Mouse (Mus musculus) layer of hippocampus, postnatal 14 days (tissue): ENCODE data around the gene Pi4ka. TPM values are rescaled to one million over a fixed set of nuclear protein-coding genes. Genes with fewer than 3 reads are reported as not detected.

Experiments used
- DNase-seq, 2 experiments: peaks; one replicate each; pipeline ENCODE4 v3.0.0; 2021 to 2022; ENCODE audit warnings: low spot score in 2 of 2, mixed read lengths in 1 of 2
- total RNA-seq, 2 experiments: library from RNA; stranded (reverse); gene quantifications; 2 replicates each; pipeline ENCODE4 v1.2.3; 2021

Gene Pi4ka
- total RNA-seq, 2 experiments from 2014 or later: 222 to 236 TPM

DNA sequence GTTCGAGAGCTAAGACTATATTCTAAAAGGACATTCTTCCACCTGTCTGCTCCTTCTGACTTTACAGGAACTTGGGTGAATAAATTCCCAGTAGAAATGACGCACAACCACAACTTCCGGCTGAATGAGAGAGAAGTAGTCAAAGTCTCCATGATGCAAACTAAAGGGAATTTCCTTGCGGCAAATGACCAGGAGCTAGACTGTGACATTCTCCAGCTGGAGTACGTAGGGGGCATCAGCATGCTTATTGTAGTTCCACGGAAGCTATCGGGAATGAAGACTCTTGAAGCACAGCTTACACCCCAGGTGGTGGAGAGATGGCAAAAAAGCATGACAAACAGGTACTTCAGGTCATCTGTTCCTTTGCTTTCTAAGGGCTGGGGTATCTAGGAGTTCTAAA, 66.4 kb downstream of the Pi4ka start:
- no peak for DNase-seq

DNA sequence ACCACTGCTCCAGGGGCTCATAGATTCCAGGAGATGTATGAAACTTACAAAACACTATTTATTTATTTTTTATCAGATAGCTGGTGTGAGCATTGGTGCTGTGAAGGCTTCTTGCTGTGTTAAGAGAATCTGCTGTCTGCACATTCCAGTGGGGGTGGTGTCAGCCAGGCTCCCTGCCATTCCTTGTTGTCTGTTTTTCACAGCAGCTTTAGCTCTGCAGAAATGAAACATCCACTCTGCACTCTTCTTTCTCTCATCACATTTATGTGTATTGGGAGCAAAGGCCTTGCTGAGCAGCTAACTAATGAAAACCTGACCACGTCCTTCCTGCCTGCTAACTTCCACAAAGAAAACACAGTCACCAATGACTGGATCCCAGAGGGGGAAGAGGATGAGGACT, 70.0 kb downstream of the Pi4ka start:
- no peak for DNase-seq

DNA sequence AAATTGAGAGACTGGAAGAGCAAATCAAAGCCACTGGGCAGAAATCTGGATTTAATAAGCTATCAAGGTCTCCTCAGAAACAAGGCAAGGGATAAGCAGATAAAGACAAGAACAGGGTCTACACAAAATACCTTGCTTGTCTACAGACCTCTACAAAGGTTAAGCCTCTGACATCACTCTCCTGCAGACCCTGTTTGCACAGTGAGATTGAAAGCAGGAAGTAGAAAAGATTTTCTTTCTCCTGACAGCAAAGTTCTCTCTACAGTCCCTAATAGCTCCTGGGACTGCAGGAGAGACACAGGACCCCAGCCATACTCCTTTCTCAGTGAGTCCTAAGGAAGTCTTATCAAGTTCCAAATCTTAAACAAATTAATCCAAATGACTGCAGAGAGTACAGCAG, 71.5 kb downstream of the Pi4ka start:
- DNase-seq: no peak

DNA sequence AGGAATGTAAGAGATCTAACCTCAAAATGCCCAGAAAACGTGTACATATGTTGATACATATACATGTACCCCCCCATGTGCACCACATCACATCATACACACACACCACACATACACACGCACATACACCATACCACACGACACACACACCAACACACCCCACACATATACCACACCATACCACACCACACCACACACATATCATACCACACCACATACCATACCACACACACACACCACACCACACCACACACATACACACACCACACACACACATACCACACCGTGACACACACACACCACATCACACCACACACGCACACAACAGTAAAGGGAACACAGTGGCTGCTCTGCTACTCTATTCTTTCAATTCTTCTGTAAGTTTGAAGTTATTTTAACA, 74.3 kb downstream of the Pi4ka start:
- no peak for DNase-seq

DNA sequence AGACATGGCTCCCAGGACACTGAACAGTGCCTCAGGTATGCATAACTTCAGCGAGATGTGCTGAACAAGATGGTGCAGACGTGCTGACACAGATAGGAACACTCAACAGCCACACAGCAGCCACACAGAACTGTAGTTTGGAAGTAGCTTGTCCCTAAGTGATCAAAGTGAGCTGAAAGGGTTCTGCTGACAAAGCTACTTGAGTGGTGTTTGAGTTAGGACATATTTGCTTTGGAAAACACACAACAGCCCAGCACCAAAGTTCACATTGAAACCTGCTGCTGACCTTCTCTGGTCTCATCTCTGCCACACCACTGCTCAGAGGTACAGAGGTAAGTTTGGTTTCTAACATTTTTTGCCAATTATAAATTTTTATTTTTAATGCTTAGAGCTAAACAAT, 75.0 kb downstream of the Pi4ka start, which contains the start of gene Serpind1:
Serpind1 (plus strand) TSS at position 256 of the 400 bp plus-strand sequence.
- no peak for DNase-seq

DNA sequence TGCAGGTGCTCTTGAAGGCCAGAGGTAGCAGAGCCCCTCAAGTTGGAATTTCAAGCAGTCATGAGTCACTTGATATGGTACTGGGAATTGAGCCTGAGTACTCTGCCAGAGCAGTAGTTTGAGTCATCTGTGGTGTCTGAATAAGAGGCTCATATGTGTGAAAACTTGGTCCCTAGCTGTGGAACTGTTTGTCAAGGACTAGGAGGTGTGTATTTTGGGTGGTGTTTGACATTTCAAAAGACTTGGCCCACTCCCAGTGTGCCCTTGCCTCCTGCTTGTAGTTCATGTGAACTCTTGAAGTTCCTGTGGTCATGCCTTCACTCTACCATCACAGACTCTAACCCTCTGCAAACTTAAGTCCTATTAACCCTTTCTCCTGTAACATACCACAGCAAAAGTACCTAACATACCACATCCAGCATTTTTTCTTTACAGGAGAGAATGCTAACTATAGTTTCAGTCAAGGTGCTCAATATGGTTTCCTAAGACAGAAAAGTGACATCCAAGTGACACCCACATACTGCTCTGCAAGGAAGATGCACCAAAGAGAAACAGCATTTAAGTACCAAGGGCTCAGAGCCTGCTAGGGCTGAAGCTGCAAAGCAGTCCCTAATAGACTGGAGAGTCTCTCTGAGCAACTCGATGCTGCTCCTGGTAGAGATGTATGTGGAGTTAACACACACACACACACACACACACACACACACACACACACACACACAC, 76.1 kb downstream of the Pi4ka start:
- no peak for DNase-seq

DNA sequence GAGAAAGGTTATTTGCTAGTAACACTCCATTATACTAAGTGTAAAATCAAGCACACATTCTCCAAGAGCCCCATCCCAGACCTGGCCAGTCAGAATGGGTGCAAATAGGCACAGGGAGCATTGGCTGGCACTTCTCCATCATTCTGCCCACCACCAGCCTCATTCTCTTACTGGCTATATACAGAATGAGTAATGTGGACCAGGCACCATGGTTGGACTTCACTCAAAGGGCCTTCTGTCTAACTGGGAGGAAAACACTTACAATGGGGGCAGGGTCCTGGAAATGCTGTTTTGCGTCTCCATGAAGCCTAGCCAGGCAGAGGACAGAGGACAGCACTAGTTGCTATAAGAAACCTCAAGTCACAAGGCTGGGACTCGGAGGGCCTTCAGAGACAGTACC, 80.0 kb downstream of the Pi4ka start:
- peak in 1 of 2 experiments; percentile 13 for DNase-seq

DNA sequence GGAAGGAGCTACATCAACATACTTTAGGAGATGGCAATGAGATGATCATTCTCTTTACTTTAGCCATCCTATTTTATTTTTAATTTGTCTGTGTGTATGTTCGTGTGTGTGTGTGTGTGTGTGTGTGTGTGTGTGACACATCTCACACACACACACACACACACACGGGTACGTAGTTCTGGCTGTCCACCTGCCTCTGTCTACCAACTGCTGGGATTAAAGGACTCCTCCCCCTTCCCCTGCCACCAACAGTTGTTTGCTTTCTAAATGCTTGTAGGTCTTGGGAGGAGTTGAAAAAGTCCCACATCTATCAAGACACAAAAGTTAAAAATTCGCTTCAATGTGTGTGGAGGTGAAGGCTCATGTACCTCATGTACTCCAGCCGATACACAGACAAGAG, 81.4 kb downstream of the Pi4ka start:
- no peak for DNase-seq

DNA sequence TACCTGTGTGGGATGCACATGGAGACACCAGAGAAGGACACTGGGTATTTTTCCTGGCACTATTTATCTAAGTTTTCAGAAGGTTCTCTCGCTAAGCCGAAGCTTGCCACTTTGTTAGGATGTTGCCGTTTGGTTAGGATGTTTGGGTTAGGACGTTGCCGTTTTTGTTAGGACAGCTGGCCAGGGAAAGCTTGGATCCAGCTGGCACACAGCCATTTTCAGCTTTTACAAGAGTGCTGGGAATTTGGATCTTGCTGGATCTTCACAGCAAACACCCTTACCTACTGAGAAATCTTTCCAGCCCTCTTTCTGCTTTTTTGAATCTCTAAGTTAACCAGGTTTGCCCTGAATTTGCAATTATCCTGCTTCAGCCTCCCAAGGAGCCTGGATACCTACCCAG, 84.6 kb downstream of the Pi4ka start:
- DNase-seq: no peak

DNA sequence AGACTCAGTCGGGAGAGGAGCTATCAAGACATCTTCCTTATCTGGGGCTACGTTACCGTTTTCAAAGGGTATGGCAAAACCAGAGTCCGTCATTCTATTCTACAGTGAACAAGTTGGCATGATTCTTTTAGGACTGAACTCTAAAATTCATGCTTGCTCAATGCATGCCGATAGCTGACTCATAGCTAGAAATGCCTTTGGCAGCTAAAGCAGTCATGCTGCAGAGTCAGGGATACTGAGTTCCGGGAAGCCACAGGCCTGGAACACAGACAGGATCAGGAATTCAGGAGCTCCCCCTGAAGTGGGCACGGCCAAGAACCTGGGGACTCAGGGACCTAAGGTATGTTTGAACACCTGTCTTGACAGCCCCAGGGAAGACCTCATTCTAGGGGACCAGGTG, 89.6 kb downstream of the Pi4ka start:
- no peak for DNase-seq

DNA sequence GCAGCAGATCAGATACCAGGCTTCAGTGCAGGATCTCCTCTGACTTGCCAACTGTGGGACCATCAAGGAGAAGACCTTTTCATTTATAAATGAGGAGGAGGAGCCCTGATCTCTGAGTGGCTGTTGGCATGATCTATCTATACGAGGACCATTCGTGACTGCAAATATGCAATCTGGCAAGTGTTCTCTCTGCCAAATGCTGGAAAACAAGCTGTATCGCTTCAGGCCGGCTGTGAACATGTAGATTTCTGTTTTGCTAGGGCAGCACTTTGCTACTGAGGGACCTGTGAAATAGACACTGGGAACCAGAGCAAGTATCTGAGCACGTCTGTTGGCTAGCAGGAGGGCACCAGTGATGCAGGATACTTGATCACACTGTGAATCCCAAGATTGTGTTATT, 93.6 kb downstream of the Pi4ka start:
- DNase-seq: no peak

DNA sequence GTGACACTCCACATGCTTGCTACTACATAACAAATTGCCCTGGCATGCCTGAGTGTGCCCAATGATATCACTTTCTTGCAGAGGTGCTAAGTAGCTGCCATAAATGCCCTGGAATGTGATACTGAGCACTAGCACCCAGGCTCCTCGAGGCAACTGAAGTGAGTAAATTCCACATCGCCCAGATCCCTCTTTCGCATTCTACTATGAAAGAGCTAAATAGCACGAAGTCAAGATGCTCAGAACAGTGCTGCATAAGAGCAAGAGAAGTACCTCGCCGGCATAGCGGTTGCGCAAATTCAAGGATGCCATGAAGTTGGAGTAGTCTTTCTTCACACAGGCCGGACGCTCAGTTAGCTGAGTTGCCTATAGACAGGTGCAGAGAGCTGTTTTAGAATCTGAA, 97.1 kb downstream of the Pi4ka start:
- no peak for DNase-seq

DNA sequence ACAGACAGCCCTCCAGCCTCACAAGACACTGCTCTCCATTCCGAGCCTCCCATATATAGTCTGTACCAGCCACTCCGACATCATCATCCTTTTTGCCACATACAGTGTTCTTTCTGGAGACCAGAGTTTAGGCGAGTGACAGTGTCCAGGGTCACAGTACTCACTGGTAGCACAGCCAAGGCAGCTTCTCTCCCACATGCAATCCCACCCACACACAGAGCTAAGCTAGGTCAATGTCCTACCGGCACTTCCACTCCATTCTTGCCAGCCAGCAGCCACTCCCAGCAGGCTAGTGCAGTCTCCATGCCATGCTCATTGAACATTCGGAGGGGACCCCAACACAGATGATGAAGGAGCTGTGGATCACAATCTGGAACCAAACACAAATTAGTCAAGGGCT, 98.7 kb downstream of the Pi4ka start:
- no peak for DNase-seq

DNA sequence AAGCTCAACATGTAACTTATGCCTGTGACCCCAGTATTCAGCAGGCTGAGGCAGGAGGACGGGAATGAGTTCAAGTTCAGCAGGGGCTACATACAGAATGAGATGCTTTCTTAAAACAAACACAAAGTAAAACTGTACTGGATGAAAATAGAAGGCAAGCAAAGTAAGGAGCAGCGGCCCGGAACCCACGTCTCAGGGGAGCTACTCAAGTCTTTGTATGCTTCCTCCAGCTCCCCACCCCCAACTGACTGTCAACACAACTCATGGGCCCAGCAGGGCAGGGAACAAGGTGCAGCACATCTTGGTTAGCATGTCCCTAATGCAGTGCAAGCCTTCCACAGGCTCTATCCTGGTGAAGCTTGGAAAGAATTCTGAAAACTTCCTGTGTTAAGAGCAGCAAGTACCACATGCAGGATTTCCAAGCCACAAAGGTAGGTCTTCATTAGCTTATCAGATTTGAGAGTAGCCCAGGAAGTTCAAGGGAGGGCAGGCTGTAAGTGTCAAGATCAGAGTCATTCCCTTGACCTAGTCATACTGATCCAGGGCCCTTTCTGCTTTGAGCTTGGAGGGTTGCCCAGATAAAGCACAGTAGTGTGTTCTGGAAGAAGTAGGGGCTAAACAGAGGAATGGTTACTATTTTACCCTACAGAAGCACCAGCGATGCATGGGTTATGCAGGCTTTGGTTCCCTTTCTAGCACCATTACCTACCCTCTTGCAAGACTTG, 102.4 kb downstream of the Pi4ka start:
- no peak for DNase-seq

DNA sequence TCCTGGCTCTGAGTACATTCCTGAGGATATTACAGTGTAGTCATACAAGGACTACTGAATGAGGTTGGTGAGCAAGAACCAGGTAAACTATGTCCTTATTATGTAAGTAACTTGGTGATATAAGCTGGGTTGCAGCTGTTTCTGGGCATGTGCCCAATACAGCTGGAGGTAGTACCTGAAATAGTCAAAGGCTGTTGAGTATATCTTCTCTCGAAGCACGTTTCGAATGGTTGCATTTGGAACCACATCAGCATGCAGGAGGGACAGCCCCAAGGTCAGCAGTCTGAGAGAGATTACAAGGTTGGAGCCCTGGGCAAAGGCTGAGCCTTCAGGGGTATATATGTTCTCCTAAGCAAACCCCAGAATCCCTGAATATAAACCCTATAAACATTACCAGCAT, 105.3 kb downstream of the Pi4ka start:
- DNase-seq: no peak

DNA sequence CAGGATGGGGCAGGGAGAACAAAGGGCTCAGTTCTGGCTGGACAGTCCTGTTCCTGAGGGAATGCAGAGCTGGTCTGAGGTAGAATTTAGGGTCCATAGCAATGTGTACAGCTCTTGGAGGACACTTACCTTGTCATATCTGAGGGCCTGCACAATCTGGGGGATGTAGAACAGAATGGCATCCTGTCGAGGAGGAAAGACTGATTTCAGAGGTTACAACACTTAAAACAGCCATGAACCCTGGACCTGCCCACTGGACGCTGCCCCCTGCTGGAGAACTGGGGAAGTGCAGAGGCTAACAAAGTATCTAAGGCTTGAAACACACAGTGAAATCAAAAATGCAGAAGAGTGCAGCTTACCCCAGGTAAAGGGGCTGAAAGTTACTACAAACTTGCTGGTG, 113.4 kb downstream of the Pi4ka start:
- peak in 1 of 2 experiments; percentile 52 for DNase-seq

DNA sequence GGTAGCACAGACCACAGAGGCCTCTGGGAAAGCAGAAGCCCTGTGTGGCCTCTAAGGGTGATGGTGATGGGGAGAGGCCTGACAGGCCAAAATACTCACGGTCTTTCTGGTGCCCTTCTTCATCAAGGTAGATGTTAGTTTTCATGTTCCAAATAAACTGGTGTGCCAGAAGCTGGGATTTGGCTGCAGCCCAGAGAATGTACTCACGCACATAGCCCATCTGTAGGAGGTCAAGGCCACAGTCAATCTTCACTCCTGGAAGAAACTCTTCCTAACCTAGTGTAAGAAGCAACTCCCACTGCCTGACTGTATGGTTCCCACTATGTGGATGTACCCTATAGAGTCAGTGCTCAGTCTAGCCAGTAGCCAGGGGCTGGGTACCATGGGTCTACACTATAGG, 115.1 kb downstream of the Pi4ka start:
- no peak for DNase-seq

DNA sequence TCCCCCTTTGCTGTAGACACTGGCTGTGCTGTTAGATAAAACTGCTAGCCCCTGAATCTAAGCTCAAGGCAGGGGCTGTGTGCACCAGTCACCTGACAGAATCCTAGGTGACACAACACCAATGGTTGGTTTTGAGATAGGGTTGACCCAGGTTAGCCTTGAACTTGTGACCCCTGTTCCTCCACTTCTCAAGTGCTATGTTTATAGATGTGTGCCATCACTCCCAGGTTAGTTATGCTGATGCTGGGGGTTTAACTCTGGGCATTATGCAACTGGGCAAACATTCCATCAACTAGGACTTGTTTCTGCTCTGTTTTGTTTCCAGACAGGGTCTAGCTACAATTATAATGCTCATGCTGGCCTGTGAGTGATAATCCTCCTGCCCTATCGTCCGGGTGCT, 119.0 kb downstream of the Pi4ka start:
- no peak for DNase-seq

DNA sequence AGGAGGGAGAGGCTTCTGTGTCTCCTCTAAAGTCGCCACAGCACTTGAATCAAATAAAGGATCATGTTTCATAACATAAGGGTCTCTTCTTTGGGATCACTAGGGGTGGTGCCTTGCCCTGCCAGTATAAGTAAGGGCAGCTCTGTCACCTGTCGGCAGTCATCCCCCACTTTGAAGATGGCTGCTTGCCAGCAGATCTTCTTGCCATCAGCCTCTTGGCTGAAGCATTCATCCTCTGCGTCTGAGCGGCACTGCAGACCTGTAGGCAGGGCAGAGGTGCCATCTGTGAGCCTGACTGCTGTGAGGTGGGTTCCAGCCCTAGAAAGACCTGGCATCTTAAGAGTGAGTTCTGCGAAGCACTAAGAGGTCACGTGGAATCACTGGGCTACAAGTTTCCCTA, 123.0 kb downstream of the Pi4ka start:
- no peak for DNase-seq

DNA sequence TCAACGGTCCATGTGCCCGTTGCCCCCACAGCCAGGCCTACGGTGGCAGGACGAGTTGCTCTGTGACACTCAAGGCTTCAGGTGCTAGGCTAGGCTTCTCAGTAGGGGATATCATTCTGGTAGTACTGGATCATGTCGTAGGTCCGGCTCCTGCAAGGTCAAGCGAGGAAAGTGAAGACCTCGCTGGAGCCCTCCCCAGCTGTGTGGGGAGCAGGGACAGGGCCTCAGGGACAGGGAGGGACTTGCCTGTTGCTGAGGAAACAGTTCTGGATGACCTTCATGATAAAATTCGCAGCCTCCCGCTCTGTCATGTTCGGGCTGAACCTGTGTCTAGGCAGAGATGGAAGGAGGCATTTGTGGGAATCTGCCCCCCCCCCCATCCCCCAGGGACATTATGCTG, 125.6 kb downstream of the Pi4ka start:
- no peak for DNase-seq

DNA sequence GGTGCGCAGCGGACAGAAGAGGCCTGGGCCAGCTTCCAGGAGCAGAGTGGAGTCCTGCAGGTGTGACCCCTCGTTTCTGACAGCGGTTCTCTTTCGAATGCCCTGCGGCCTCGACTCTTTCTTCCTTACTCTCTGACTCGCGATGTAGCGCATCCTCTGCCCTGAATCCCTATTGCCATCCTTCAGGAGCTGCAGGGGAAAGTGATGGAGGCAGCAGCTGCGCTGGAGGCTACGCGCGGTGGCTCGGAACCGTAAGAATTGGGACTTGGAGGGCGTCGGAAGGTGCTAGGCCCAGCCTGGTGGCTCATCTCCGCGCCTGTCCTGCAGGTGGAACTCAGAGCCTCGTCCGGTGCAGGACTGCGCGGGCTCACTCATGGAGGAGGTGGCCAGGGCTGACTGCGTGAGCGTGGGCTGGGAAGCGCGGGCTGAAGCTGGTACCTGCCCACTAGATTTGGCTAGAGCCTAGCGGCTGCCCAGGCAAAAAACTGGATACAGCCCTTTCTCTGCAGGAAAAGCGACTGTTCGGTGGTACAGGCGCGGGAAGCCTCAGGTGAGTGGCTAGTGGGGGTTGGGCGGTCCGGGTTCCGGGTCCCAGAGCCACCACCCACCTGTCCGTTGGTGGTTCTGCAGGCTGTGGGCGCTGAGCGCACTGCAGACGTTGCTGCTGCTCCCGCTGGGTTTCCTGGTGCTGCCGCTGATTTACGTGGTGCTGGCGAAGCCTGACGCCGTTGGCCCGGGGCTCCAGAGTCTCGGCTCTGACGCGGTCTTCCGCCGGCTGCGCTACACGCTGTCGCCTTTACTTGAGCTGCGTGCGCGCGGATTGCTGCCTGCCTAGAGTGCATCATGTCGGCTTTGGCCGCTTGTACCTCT, 128.5 kb downstream of the Pi4ka start:
- DNase-seq: peak; percentile 49 to 65
